Mouse (Mus musculus): ENCODE results near the gene Rhot2.

DNA sequence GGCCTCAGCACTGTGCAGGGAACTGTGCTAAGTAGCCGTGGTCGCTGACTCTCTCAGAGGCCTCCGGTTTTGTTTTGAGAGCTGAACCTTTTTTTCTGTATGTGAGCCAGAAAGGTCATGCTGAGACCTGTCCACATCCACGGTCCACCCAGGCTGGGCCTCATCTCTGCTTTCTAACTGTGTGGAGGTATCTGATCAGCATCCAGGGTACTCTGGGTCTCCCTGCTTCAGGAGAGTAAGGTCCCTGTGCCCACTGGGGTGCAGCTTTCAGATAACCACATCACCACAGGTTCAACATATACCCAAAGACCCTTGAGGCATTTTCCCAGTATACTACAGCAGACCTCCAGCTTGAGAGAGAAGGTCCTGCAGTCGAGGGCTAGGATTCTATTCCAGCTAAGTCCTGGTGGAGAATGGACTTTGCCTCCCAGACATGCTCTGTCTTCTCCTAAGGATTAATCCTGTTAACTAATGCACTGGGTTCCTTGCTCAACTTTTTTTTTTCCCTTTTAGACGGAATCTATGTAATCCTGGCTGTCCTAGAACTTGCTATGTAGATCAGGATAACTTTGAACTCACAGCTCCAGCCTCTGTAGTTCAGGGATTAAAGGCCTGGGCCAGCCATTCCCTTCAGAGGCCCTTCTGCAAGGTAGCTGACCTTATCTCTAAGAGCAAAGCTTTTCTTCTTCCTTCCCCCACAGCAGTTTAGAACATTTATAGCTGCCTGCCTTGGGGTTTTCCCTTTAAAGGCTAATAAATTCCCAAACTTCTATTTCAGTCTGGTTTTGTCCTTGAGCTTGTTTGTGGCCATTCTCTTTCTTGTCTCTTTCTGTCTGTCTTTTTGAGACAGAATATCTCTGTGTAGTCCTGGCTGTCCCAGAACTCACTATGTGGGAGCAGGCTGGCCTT lies 17.3 kb upstream of the Rhot2 start:
- TF ChIP-seq CTCF (IDR thresholded peaks at IDR 0.05; ENCODE audit: low read depth) (no peak), EP300 (optimal IDR thresholded peaks at IDR 0.05) (no peak)
